Mouse (Mus musculus) heart, embryonic 11.5 days (tissue): ENCODE results near the gene Omg. TPM values are rescaled to one million over a fixed set of nuclear protein-coding genes. Genes with fewer than 3 reads are reported as not detected.

Experiments
- ATAC-seq: fragments of 200-750 bp; cut with Nextera tagmentation; replicated peaks from 2 replicates; pipeline ENCODE4 v1.8.0; 2017; ENCODE audit warnings: moderate library complexity; ENCODE audit not compliant: insufficient number of reproducible peaks, low FRiP score, low TSS enrichment
- H3K27ac ChIP-seq: fragments of 300-500 bp; sonication (generic); 2 replicates; pipeline ENCODE4 v1.5.1; 2014; ENCODE audit warnings: mild to moderate bottlenecking, low read depth, low read length
- H3K27me3 ChIP-seq: fragments of 300-500 bp; sonication (generic); 2 replicates; pipeline ENCODE4 v1.6.1; 2014; ENCODE audit warnings: mild to moderate bottlenecking, low read length, mixed read lengths; ENCODE audit not compliant: control insufficient read depth, insufficient read depth
- H3K36me3 ChIP-seq: fragments of 300-500 bp; sonication (generic); 2 replicates; pipeline ENCODE4 v1.6.1; 2014; ENCODE audit warnings: mild to moderate bottlenecking, low read length, moderate library complexity, mixed read lengths; ENCODE audit not compliant: control insufficient read depth, insufficient read depth
- H3K4me1 ChIP-seq: fragments of 300-500 bp; sonication (generic); 2 replicates; pipeline ENCODE4 v1.6.1; 2014; ENCODE audit warnings: low read length; ENCODE audit not compliant: control insufficient read depth, insufficient read depth
- H3K4me2 ChIP-seq: fragments of 300-500 bp; sonication (generic); 2 replicates; pipeline ENCODE4 v1.6.1; 2014; ENCODE audit warnings: mild to moderate bottlenecking, moderate library complexity
- H3K4me3 ChIP-seq: fragments of 300-500 bp; sonication (generic); 2 replicates; pipeline ENCODE4 v1.5.1; 2014; ENCODE audit warnings: low read depth, low read length
- H3K9ac ChIP-seq: fragments of 300-500 bp; sonication (generic); 2 replicates; pipeline ENCODE4 v1.6.1; 2014; ENCODE audit warnings: mild to moderate bottlenecking, low read depth, low read length, moderate library complexity
- H3K9me3 ChIP-seq: fragments of 300-500 bp; sonication (generic); replicated peaks from 2 replicates; pipeline ENCODE4 v1.6.1; 2016; ENCODE audit warnings: low read length; ENCODE audit not compliant: control insufficient read depth
- WGBS: fragments of 180-500 bp; shearing (Covaris S2); extraction: QIAGEN DNeasy Blood & Tissue Kit; methylation state at CpG from one replicate; pipeline ENCODE4 v1.1.7; 2014; ENCODE audit not compliant: insufficient replicate concordance; 5-methylcytosine and 5-hydroxymethylcytosine counted together
- polyA plus RNA-seq: library from polyadenylated mRNA; unstranded; fragments of >200 nt; fragmentation: Nextera tagmentation; extraction: Ambion mirVana; gene quantifications from 2 replicates; pipeline ENCODE4 v1.2.1, GENCODE M21; 2014

Gene Omg
- polyA plus RNA-seq, 1 experiment from 2014 or later = 0.31 TPM

DNA sequence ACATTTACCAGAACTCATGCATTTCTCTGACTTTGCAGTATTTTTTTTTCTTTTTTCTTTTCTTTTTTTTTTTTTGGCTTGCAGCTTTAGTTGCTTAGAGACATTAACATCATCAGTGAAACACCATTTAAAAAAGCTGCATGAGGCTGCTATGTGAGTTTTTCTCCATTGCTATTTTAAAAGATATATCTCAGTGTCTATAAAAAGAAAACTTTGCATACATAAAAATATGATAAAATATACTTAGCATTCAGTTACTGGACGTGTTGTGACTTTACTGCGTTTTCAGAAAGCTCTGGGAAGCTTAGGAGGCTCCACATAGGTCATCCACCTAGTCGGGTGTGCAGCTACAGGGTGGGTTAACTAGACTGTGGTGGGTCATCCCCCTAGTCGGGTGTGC is 44.0 kb downstream of the Omg start:
- ATAC-seq = no peak
- H3K36me3 ChIP-seq = 0 out of 2 replicates have a peak, but pooled peaks cover 4% of the 10 kb centered on the region
- H3K4me1 ChIP-seq = peaks cover 4% of the 10 kb centered on the region; the same call in 1 of the 2 replicates
- 86% methylated on average over 4 of the region's 4 CpGs for WGBS
- H3K27ac ChIP-seq = no peak overlapping the region
- H3K27me3 ChIP-seq = no peaks in the 10 kb centered on the region
- H3K9ac ChIP-seq = no peak overlapping the region
- no peak overlapping the region for H3K4me3 ChIP-seq
- no peaks in the 10 kb centered on the region for H3K9me3 ChIP-seq
- no peak overlapping the region for H3K4me2 ChIP-seq

DNA sequence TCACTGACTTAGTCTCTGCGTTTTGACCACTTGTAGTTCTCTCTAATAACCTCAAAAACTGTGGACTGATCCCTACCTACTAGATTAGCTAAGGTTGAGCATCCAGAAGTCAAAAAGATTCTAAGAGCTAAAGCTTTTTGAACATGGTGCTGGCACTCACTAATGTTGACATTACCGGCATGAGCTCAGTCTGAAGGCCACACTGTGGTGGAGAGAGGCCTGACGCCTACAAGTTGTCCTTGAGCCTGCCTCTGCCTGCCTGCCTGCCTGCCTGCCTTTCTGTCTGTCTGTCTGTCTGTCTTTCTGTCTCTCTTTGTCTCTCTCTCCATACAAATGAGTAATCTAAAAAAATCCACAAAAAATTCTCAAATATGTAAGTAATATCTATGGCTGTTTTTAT is 46.0 kb downstream of the Omg start:
- H3K9me3 ChIP-seq = no peaks in the 10 kb centered on the region
- H3K4me2 ChIP-seq = no peak overlapping the region
- 77% methylated on average over 3 of the region's 3 CpGs for WGBS
- no peak overlapping the region for H3K4me3 ChIP-seq
- H3K4me1 ChIP-seq = peaks cover 4% of the 10 kb centered on the region; the same call in 1 of the 2 replicates
- H3K36me3 ChIP-seq = peaks cover 6% of the 10 kb centered on the region; the same call in 1 of the 2 replicates
- no peak overlapping the region for H3K27ac ChIP-seq
- no peak overlapping the region for H3K9ac ChIP-seq
- no peaks in the 10 kb centered on the region for H3K27me3 ChIP-seq
- ATAC-seq = no peak

GRCm38 (mm10) chr11:79452966-79453365 is 50.9 kb downstream of the Omg start:
- H3K36me3 ChIP-seq = peaks cover 4% of the 10 kb centered on the region; the same call in 1 of the 2 replicates

More at GRCm38 (mm10) chr11:79452966-79453365, 50.9 kb downstream of the Omg start:
- Histone ChIP-seq H3K9me3 (no peaks in the 10 kb centered on the region), H3K4me3 (no peak overlapping the region), H3K4me1 (no peaks in the 10 kb centered on the region), H3K27ac (no peak overlapping the region), H3K9ac (no peak overlapping the region), H3K27me3 (no peaks in the 10 kb centered on the region), H3K4me2 (no peak overlapping the region)
- no peak for ATAC-seq

Other genes with a start within 250 kb of the Omg start
- gene Wsb1, start 249.4 kb downstream of the Omg start, polyA plus RNA-seq = 196 and 230 TPM in 2 replicates
- not detected in 2 replicates for gene Gm9964, start 207.2 kb downstream of the Omg start, polyA plus RNA-seq
- 6.1 and 9.6 TPM in 2 replicates for gene Nf1, start 164.4 kb downstream of the Omg start, polyA plus RNA-seq
- gene Evi2b, start 19.7 kb upstream of the Omg start, polyA plus RNA-seq = 0.54 and 0.99 TPM in 2 replicates
- gene Evi2, start 26.5 kb upstream of the Omg start, polyA plus RNA-seq = 0.41 and 1.4 TPM in 2 replicates
- 1.00 and 2.9 TPM in 2 replicates for gene Evi2a, start 26.5 kb upstream of the Omg start, polyA plus RNA-seq
- 0.42 and 0.73 TPM in 2 replicates for gene Rab11fip4, start 87.1 kb upstream of the Omg start, polyA plus RNA-seq